Mouse (Mus musculus): ENCODE results near the gene Fam160a1.

GRCm38 (mm10) chr3:85677133-85677532 is 140.0 kb downstream of the Fam160a1 start:
- TF ChIP-seq CTCF (IDR thresholded peaks at IDR 0.05) (no peak), POLR2A (IDR thresholded peaks at IDR 0.05; ENCODE audit: insufficient read depth, low read depth, low read length) (no peak), EP300 (IDR thresholded peaks at IDR 0.05; ENCODE audit: insufficient read depth, low read depth, low read length) (no peak)
